Mouse (Mus musculus) megakaryocyte, embryonic 14.5 days (primary cell): ENCODE data around the gene Asic2. TPM values are rescaled to one million over a fixed set of nuclear protein-coding genes. Genes with fewer than 3 reads are reported as not detected.

ENCODE experiments used
- H3K27me3 ChIP-seq: replicated peaks from 2 replicates; pipeline ENCODE3; 2012; ENCODE audit warnings: inconsistent platforms
- H3K36me3 ChIP-seq: replicated peaks from 2 replicates; pipeline ENCODE3; 2012; ENCODE audit warnings: low read length, inconsistent platforms, mixed read lengths
- H3K4me1 ChIP-seq: 2 replicates; pipeline ENCODE4 v1.6.1; 2012; ENCODE audit warnings: inconsistent platforms
- H3K4me3 ChIP-seq: replicated peaks from 2 replicates; pipeline ENCODE3; 2012; ENCODE audit warnings: moderate library complexity, mild to moderate bottlenecking, inconsistent platforms
- H3K9me3 ChIP-seq: 2 replicates; pipeline ENCODE4 v1.6.1; 2012; ENCODE audit warnings: inconsistent platforms
- FLI1 ChIP-seq: IDR thresholded peaks from 2 replicates; pipeline ENCODE4 v1.6.1; 2012; ENCODE audit warnings: low read length, inconsistent platforms, mixed read lengths
- GATA1 ChIP-seq: IDR thresholded peaks from 3 replicates; pipeline ENCODE4 v1.6.1; 2012; ENCODE audit warnings: mixed read lengths, low read length, inconsistent platforms, borderline replicate concordance
- polyA plus RNA-seq: library from polyadenylated mRNA; stranded (reverse); fragments of >175 nt; gene quantifications from 2 replicates; pipeline ENCODE4 v1.2.3, GENCODE M21; 2012; ENCODE audit warnings: low replicate concordance; ENCODE audit not compliant: insufficient read depth

Gene Asic2
- polyA plus RNA-seq, 1 experiment, result 0.04 TPM

DNA sequence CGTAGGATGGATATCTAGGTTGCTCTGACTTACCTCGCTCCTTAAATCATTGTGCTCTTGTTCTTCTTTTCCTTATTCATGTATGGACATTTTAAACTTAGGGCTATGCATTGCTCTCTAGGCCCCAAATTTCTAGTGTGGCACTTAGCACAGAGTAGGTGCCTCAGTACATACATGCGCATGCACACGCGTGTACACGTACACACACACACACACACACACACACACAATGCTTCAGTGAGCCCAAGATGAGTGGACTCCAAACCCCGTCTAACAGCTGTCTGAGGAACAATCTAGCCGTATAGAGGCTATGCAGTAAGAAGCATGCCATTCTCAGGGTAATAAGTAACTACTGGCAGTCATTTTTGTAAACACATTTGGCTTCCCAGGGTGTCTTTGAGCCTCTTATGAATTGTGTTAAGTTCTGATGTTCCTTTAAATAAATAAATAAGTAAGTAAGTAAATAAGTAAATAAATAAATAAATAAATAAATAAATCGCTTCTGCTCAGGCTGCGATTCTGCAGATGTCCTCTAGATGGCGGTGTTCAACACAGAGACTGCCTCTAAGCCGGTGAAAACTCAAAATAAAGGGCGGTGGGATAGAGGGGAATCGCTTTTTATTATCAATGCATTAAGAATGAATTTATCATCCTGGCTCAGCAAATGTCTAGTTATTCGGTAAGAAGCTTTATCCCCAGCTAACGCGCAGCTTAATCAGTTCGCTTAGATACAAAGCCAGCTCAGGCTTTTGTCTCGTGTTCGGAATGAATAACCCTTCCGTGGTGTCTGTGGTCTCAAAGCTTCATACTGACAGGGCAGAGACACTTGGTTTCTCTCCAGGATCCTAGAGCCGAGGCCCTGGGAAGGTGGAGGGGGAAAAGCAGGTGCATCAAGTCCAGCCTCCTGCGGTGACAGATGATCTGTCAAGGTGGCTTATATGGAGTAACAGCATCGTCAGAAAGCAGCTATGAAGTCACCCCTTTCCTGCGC, 333.6 kb downstream of the Asic2 start:
- Histone ChIP-seq H3K9me3 (peaks cover 16% of the 10 kb centered on the region), H3K4me1 (no peaks in the 10 kb centered on the region), H3K36me3 (no peaks in the 10 kb centered on the region), H3K27me3 (no peaks in the 10 kb centered on the region), H3K4me3 (no peak overlapping the region)
- no peak for TF ChIP-seq FLI1
- TF ChIP-seq GATA1, result no peak

DNA sequence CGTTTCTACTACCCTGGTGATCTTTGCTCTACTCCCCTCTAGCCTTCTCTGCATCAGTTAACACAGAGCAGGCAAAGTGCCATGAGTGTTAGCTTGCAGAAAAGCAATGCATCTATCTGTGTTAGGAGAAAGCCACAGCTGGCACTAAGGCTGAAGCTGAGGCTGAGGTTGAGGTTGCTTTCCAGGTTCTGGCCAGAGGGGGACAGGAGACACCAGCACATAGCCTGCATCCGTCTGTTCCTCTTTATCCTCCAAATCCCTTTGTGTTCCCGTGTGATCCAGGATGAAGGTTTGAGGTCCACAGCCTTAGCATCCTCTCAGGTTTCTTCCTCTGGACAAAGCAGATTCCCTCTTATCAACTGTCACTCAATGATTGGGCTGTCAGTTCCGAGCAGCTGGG, 343.1 kb downstream of the Asic2 start:
- no peak for TF ChIP-seq FLI1
- TF ChIP-seq GATA1, result no peak
- H3K4me3 ChIP-seq, result no peak overlapping the region
- H3K36me3 ChIP-seq, result no peaks in the 10 kb centered on the region
- H3K9me3 ChIP-seq, result peaks cover 8% of the 10 kb centered on the region
- no peaks in the 10 kb centered on the region for H3K27me3 ChIP-seq
- H3K4me1 ChIP-seq, result no peaks in the 10 kb centered on the region

DNA sequence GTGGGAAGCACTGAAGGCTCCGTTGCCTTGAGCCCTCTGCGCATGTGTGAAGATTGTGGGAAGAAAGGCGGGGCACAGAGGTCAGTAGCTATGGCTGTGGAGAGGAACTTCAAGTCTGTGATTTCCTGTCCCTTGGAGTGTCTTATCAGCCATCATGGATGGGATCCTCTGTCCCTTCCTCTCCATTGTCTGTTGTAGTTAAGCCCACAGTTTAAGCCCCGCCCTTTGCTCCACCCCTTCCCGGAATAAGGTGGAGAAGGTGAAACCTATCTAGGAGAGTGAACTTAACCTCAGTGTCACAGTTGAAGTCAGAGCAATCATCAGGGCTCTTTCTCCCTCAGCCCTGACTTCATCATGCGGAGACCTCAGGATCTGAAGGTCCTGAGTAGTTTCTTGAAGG, 347.7 kb downstream of the Asic2 start:
- TF ChIP-seq GATA1, result no peak
- TF ChIP-seq FLI1, result no peak
- H3K9me3 ChIP-seq, result no peaks in the 10 kb centered on the region

DNA sequence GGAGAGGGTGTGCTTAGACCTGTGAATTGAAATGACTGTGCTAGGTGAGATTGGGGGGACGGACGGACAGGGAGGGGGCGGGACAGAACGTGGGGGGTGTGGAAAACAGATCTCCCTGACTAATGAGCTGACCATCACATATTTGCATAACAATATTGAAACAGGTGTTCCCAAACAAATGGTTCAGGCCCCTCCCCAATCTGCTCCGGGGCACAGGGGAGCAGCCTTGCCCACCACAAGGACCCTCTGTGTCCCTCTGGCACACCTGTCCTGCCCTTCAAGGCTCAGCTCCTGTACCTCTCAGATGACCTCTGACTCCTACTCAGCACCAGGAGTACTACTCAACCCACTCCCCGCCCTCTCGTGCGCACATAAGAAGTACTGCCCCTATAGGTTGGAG, 351.8 kb downstream of the Asic2 start:
- TF ChIP-seq GATA1, result no peak
- TF ChIP-seq FLI1, result no peak
- H3K4me1 ChIP-seq, result peaks cover 15% of the 10 kb centered on the region
- no peaks in the 10 kb centered on the region for H3K9me3 ChIP-seq
- H3K4me3 ChIP-seq, result no peak overlapping the region
- H3K27me3 ChIP-seq, result peaks cover 20% of the 10 kb centered on the region
- no peaks in the 10 kb centered on the region for H3K36me3 ChIP-seq

More for the DNA sequence above, 347.7 kb downstream of the Asic2 start:
- H3K36me3 ChIP-seq, result no peaks in the 10 kb centered on the region
- H3K4me3 ChIP-seq, result no peak overlapping the region
- H3K27me3 ChIP-seq, result peaks cover 1% of the 10 kb centered on the region
- no peaks in the 10 kb centered on the region for H3K4me1 ChIP-seq

DNA sequence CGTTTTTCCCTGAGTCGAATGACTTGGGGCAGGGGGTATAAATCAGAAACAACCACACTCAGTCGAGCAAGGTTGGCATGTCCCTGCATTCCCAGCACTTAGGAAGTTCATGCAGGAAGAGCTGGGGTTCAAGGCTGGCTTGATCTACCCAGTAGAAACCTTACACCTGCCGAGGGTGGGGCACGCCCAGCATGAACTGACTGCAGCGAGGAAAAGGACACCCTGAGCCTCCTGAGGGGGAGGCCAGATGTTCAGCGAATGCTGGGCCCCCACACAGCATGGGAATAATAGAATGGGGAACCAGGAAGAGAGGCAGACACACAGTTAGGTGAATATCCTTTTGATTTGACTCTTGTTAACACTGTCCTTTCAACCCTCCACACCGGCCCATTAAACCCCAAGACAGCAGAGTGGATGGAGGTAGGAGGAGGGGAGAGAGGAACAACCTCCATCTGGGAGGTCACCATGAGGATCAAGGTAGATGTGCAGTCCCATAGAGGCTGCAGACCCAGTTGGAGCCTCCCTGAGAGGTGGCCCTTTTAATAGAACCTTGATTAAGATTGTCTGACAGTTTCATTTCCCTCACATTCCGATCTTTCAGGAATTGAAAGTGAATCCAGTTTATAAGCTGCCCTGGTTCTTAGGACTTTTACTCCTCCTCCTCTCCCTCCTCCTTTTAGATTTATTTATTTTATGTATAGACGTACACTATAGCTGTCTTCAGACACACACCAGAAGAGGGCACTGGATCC, 354.2 kb downstream of the Asic2 start:
- no peak for TF ChIP-seq GATA1
- TF ChIP-seq FLI1, result no peak
- Histone ChIP-seq H3K4me1 (peaks cover 15% of the 10 kb centered on the region), H3K4me3 (peak overlapping the region; percentile 86), H3K9me3 (no peaks in the 10 kb centered on the region), H3K27me3 (peaks cover 31% of the 10 kb centered on the region), H3K36me3 (no peaks in the 10 kb centered on the region)

DNA sequence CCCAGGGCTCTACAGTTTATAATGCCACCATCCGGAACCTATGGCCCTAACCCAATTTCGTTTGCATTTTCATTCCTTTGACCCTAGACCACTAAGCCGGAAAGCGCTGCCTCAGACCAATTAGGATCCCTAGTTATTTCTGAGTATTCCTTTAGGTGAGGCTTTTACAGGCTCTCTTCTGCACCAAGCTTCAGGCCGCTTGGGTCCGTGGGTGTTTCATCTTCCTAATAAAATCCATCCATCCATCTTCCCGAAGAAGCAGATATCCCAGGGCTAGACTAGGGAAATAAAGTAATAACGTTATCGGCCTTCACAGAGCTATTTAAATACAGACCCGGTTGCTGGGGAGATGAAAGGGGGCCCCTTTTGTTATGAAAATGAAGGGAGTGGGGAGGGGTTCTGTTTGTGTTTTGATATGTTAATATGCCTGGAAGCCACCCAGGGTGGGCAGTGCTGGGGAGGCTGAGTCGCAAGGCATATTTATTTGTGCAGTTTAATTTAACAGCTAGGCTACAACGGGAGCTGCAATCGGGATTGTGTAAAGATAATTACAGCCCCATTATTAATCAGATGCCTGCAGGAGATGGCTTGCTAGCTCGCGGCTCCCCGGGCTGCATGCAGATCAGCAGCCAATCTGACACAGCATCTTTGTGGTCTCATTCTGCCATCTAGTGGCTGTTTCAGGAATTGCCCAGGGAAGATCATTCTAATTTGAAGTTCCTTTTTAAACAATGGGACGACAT, 355.3 kb downstream of the Asic2 start:
- peak overlapping the region; percentile 53 for H3K4me3 ChIP-seq
- TF ChIP-seq FLI1 (no peak), GATA1 (no peak)
- peaks cover 31% of the 10 kb centered on the region for H3K27me3 ChIP-seq
- no peaks in the 10 kb centered on the region for H3K36me3 ChIP-seq
- peaks cover 15% of the 10 kb centered on the region for H3K4me1 ChIP-seq
- H3K9me3 ChIP-seq, result no peaks in the 10 kb centered on the region

DNA sequence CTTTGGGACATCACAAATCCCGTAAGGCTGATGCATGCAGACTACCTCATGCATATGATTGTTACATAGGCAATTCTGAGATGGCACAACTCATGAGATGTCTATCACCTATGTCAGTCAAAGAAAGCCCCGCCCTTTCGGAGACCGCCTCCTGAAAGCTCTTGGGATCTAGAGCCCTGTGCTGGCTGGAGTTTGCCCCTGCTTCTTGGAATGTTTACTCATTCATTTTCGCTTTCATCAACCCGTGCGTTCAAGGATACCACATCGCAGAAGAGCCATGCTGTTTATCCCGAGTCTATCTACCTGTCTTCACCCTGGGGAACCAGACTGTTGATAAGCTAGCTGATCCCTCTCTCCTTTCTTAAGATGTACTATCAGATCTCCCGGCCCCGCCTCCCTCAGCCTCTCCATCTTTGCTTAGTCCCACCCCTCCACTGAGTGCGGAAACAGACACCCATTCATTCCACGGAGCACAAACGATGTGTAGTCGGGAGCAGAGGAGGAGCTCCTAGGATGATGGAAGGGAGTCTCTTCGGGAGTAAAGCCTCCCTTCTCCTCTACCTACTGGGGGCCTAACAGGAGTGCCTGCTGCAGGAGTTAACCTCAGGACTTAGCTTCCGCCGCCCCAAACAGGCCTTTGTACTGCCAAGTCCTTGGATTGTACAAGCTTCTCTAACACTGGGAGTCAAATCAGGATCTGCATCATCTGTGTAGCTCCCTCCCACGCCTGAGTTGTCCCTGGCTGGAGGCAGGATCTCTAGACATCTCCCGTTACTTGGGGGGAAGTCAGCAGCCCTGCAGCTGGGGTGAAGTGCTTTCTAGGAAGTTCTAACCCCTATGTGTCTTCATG, 356.1 kb downstream of the Asic2 start:
- Histone ChIP-seq H3K27me3 (peaks cover 31% of the 10 kb centered on the region), H3K4me3 (peak overlapping the region; percentile 69), H3K36me3 (no peaks in the 10 kb centered on the region), H3K4me1 (peaks cover 15% of the 10 kb centered on the region), H3K9me3 (no peaks in the 10 kb centered on the region)
- no peak for TF ChIP-seq GATA1
- TF ChIP-seq FLI1, result no peak

DNA sequence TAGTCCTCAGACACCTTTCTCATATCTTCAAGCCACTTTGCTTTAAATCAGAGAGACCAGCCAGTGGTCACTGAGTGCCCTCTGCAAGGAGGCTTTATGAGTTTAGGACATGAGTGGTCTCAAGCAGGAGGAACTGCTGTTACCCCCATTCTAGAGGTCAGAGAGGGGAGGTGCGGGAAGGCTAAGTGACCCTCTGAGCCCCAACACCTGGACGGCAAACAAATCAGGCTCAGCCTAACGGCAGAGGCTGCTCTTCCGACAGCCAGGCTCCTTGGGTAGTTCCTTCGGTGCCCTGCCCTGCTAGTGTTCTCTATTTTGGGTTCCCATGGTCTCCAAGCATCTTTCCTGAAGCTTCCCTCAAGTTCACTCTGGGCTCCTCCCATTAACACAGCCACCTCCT, 357.8 kb downstream of the Asic2 start:
- Histone ChIP-seq H3K4me1 (peaks cover 15% of the 10 kb centered on the region), H3K4me3 (no peak overlapping the region), H3K36me3 (no peaks in the 10 kb centered on the region), H3K27me3 (peaks cover 30% of the 10 kb centered on the region), H3K9me3 (no peaks in the 10 kb centered on the region)
- TF ChIP-seq GATA1 (no peak), FLI1 (no peak)

DNA sequence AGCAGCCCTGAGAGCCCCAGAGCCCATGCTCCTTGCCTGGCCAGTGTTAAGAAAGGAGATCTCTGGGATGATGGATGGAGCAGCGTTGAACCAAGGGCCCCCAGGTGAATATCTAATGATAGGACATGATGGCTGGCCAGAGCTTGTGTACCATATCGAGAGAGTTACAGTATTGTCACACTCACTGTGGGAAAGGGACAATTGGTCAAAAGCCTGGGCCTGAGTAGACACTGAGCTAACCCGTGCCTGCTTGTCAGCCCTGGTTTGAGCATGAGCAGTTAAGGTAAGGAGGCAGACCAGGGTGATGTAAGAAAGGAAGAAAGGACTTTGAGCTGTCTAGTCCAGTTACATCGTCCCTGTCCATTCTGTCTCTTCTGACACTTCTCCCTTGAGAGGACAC, 365.3 kb downstream of the Asic2 start:
- H3K36me3 ChIP-seq, result no peaks in the 10 kb centered on the region

More for the DNA sequence above, 365.3 kb downstream of the Asic2 start:
- H3K27me3 ChIP-seq, result no peaks in the 10 kb centered on the region
- H3K9me3 ChIP-seq, result no peaks in the 10 kb centered on the region
- H3K4me3 ChIP-seq, result no peak overlapping the region
- no peak for TF ChIP-seq FLI1
- no peak for TF ChIP-seq GATA1
- H3K4me1 ChIP-seq, result no peaks in the 10 kb centered on the region
